Mouse (Mus musculus) kidney, adult 2 months (tissue): Measurements from ENCODE around the gene Pla2g12a.

Experiments
- CTCF ChIP-seq: fragments of 200-500 bp; conservative IDR thresholded peaks from 2 replicates; pipeline ENCODE4 v1.5.1; 2011; ENCODE audit warnings: low read depth, mild to moderate bottlenecking, control low read depth, low read length, moderate library complexity, mixed read lengths; ENCODE audit not compliant: insufficient read depth, insufficient read length
- POLR2A ChIP-seq: fragments of 200-500 bp; IDR thresholded peaks from one replicate; pipeline ENCODE4 v1.6.1; 2011; ENCODE audit warnings: low read depth, low read length, control low read depth

DNA sequence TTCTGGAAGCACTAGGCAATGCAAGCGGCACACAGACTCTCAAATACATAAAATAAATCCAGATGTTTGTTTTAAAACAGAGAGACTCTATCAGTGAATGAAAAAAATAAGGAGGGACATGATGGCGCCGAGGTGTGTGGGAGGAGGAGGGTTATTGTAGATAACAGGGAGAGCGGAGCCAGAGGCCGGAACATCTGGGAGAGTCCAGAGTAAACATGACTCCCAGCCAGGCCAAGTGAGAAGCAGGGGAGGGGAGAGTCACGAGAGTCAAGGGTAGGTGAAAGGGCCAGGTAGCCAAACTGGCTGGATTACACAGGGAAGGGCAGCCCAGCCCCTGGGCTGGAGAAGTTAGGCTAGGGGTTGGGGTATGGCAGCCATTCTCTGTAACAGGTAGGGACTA is 18.2 kb downstream of the Pla2g12a start:
- TF ChIP-seq POLR2A (no peak), CTCF (no peak)
